Mouse (Mus musculus) embryonic facial prominence, embryonic 10.5 days (tissue): Measurements from ENCODE around the gene Pdk2. TPM values are rescaled to one million over a fixed set of nuclear protein-coding genes. Genes with fewer than 3 reads are reported as not detected.

Source experiments
- DNase-seq: peaks from one replicate; pipeline ENCODE4 v3.0.0-alpha.2; 2017; ENCODE audit warnings: low spot score
- H3K27ac ChIP-seq: fragments of 300-500 bp; sonication (generic); replicated peaks from 2 replicates; pipeline ENCODE4 v1.5.1; 2016; ENCODE audit warnings: mild to moderate bottlenecking
- H3K27me3 ChIP-seq: fragments of 300-500 bp; sonication (generic); replicated peaks from 2 replicates; pipeline ENCODE4 v1.6.1; 2016; ENCODE audit warnings: low read depth, mild to moderate bottlenecking; ENCODE audit not compliant: poor library complexity, severe bottlenecking
- H3K36me3 ChIP-seq: fragments of 300-500 bp; sonication (generic); replicated peaks from 2 replicates; pipeline ENCODE4 v1.6.1; 2016; ENCODE audit warnings: mild to moderate bottlenecking, moderate library complexity
- H3K4me1 ChIP-seq: fragments of 300-500 bp; sonication (generic); 2 replicates; pipeline ENCODE4 v1.6.1; 2016
- H3K4me3 ChIP-seq: fragments of 300-500 bp; sonication (generic); 2 replicates; pipeline ENCODE4 v1.5.1; 2016; ENCODE audit warnings: mild to moderate bottlenecking, moderate library complexity
- H3K9me3 ChIP-seq: fragments of 300-500 bp; sonication (generic); 2 replicates; pipeline ENCODE4 v1.6.1; 2016; ENCODE audit warnings: mild to moderate bottlenecking
- WGBS: fragments of 180-500 bp; shearing (Covaris S2); methylation state at CpG from one replicate; pipeline ENCODE4 v1.1.7; 2016; 5-methylcytosine and 5-hydroxymethylcytosine counted together
- polyA plus RNA-seq: library from polyadenylated mRNA; unstranded; fragments of >200 nt; fragmentation: Nextera tagmentation; extraction: Ambion mirVana; gene quantifications from 2 replicates; pipeline ENCODE4 v1.2.1, GENCODE M21; 2016

Pdk2 gene
- polyA plus RNA-seq, 1 experiment from 2014 or later, result 16.0 TPM

GRCm38 (mm10) chr11:95037306-95037705 is 3.8 kb downstream of the Pdk2 start:
- WGBS, result 72% methylated on average over 6 of the region's 6 CpGs
- Histone ChIP-seq H3K27ac (no peak overlapping the region), H3K36me3 (no peaks in the 10 kb centered on the region), H3K4me3 (no peak overlapping the region), H3K4me1 (peaks cover 41% of the 10 kb centered on the region), H3K9me3 (no peaks in the 10 kb centered on the region), H3K27me3 (peaks cover 24% of the 10 kb centered on the region)
- no peak for DNase-seq

GRCm38 (mm10) chr11:95036521-95036920 is 4.6 kb downstream of the Pdk2 start:
- no peak overlapping the region for H3K27ac ChIP-seq
- H3K9me3 ChIP-seq, result no peaks in the 10 kb centered on the region
- H3K36me3 ChIP-seq, result no peaks in the 10 kb centered on the region
- H3K4me1 ChIP-seq, result peaks cover 34% of the 10 kb centered on the region
- H3K27me3 ChIP-seq, result peaks cover 27% of the 10 kb centered on the region
- H3K4me3 ChIP-seq, result no peak overlapping the region
- WGBS, result 91% methylated on average over 5 of the region's 5 CpGs
- DNase-seq, result no peak

GRCm38 (mm10) chr11:95034902-95035301 is 6.3 kb downstream of the Pdk2 start:
- Histone ChIP-seq H3K9me3 (no peaks in the 10 kb centered on the region), H3K27ac (no peak overlapping the region)

GRCm38 (mm10) chr11:95033617-95034016 is 7.5 kb downstream of the Pdk2 start:
- Histone ChIP-seq H3K27ac (no peak overlapping the region; the same call in 1 of the 2 replicates), H3K27me3 (0 out of 2 replicates have a peak, but pooled peaks cover 15% of the 10 kb centered on the region)
- no peak for DNase-seq

More at GRCm38 (mm10) chr11:95034902-95035301, 6.3 kb downstream of the Pdk2 start:
- DNase-seq, result no peak
- Histone ChIP-seq H3K4me1 (peaks cover 18% of the 10 kb centered on the region), H3K36me3 (no peaks in the 10 kb centered on the region), H3K4me3 (no peak overlapping the region), H3K27me3 (peaks cover 20% of the 10 kb centered on the region)
- 72% methylated on average over 10 of the region's 10 CpGs for WGBS

GRCm38 (mm10) chr11:95032945-95033344 is 8.2 kb downstream of the Pdk2 start:
- H3K4me3 ChIP-seq, result no peak overlapping the region
- H3K9me3 ChIP-seq, result no peaks in the 10 kb centered on the region
- H3K27ac ChIP-seq, result no peak overlapping the region; the same call in 1 of the 2 replicates
- H3K27me3 ChIP-seq, result peaks cover 18% of the 10 kb centered on the region; the same call in 1 of the 2 replicates
- H3K36me3 ChIP-seq, result no peaks in the 10 kb centered on the region; the same call in 1 of the 2 replicates
- no peak for DNase-seq
- H3K4me1 ChIP-seq, result peaks cover 23% of the 10 kb centered on the region
- WGBS, result 34% methylated on average over 6 of the region's 6 CpGs

More at GRCm38 (mm10) chr11:95033617-95034016, 7.5 kb downstream of the Pdk2 start:
- WGBS, result 69% methylated on average over 14 of the region's 14 CpGs
- Histone ChIP-seq H3K4me3 (no peak overlapping the region), H3K4me1 (peaks cover 16% of the 10 kb centered on the region), H3K36me3 (no peaks in the 10 kb centered on the region; the same call in 1 of the 2 replicates), H3K9me3 (no peaks in the 10 kb centered on the region)

GRCm38 (mm10) chr11:95027850-95028470 is 13.2 kb downstream of the Pdk2 start:
- Histone ChIP-seq H3K27ac (0 out of 2 replicates have a peak overlapping the region, but pooled peaks have one; percentile 19), H3K27me3 (peaks cover 11% of the 10 kb centered on the region; the same call in 1 of the 2 replicates), H3K4me3 (no peak overlapping the region), H3K9me3 (no peaks in the 10 kb centered on the region), H3K36me3 (peaks cover 40% of the 10 kb centered on the region), H3K4me1 (peaks cover 28% of the 10 kb centered on the region)
- DNase-seq, result no peak
- WGBS, result 37% methylated on average over 13 of the region's 13 CpGs

- peaks cover 52% of the 10 kb centered on the region for H3K36me3 ChIP-seq
- H3K9me3 ChIP-seq, result no peaks in the 10 kb centered on the region
- no peak overlapping the region for H3K4me3 ChIP-seq
- no peak for DNase-seq
- 87% methylated on average over 6 of the region's 6 CpGs for WGBS
- peaks cover 27% of the 10 kb centered on the region for H3K4me1 ChIP-seq
- peaks cover 5% of the 10 kb centered on the region; the same call in 1 of the 2 replicates for H3K27me3 ChIP-seq
- no peak overlapping the region for H3K27ac ChIP-seq
These were observed 14.3 kb downstream of the Pdk2 start for GRCm38 (mm10) chr11:95026849-95027248.

GRCm38 (mm10) chr11:95026090-95026542 is 15.0 kb downstream of the Pdk2 start:
- 82% methylated on average over 6 of the region's 6 CpGs for WGBS
- H3K4me3 ChIP-seq, result no peak overlapping the region
- peaks cover 59% of the 10 kb centered on the region for H3K36me3 ChIP-seq
- no peaks in the 10 kb centered on the region for H3K9me3 ChIP-seq
- H3K27me3 ChIP-seq, result peaks cover 5% of the 10 kb centered on the region
- H3K27ac ChIP-seq, result 0 out of 2 replicates have a peak overlapping the region, but pooled peaks have one; percentile 7
- peaks cover 27% of the 10 kb centered on the region for H3K4me1 ChIP-seq
- DNase-seq, result no peak

GRCm38 (mm10) chr11:95025227-95026012 is 15.7 kb downstream of the Pdk2 start:
- no peak for DNase-seq
- Histone ChIP-seq H3K27ac (no peak overlapping the region), H3K4me3 (no peak overlapping the region), H3K27me3 (peaks cover 5% of the 10 kb centered on the region), H3K9me3 (no peaks in the 10 kb centered on the region), H3K36me3 (peaks cover 66% of the 10 kb centered on the region), H3K4me1 (peaks cover 27% of the 10 kb centered on the region)
- WGBS, result 89% methylated on average over 11 of the region's 11 CpGs

- Histone ChIP-seq H3K4me3 (no peak overlapping the region), H3K27me3 (peaks cover 12% of the 10 kb centered on the region), H3K9me3 (no peaks in the 10 kb centered on the region), H3K36me3 (peaks cover 74% of the 10 kb centered on the region), H3K27ac (no peak overlapping the region), H3K4me1 (peaks cover 27% of the 10 kb centered on the region)
- WGBS, result 76% methylated on average over 29 of the region's 29 CpGs
- DNase-seq, result no peak
These were observed 16.5 kb downstream of the Pdk2 start for GRCm38 (mm10) chr11:95024439-95025184.

- Histone ChIP-seq H3K4me3 (no peak overlapping the region), H3K27me3 (peaks cover 23% of the 10 kb centered on the region), H3K36me3 (peaks cover 85% of the 10 kb centered on the region), H3K27ac (no peak overlapping the region), H3K4me1 (peaks cover 22% of the 10 kb centered on the region), H3K9me3 (no peaks in the 10 kb centered on the region)
- 94% methylated on average over 9 of the region's 9 CpGs for WGBS
- DNase-seq, result no peak
These were observed 17.7 kb downstream of the Pdk2 start for GRCm38 (mm10) chr11:95023481-95023880.
